ENCODE assay signal across 22 mouse cellular contexts in the genomic region with DNA sequence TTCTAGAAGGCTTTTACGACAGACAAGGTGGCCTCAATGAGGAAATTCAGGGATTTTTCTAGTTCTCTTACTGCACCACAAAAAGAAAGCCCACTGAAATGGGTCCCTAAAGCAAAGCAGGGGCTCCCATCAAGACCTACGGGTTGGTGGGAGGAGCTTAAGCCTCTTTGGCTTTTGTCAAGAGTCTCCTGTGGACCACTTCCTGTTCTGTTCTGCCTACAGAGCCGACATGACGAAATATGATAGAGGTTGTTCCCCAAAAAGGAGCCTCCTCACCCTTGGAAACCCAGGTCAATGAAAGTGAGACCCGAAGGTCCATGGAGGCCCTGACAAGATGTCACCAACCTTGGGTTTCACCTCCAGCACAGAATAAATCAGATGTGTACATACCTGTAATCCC. TPM values are rescaled to one million over a fixed set of nuclear protein-coding genes. Genes with fewer than 3 reads are reported as not detected.
"Had no signal": no experiment of that assay in that cellular context is flagged by ENCODE, and none has a peak within 500 bp of the region (broad histone marks: within the 10 kb centered on the region; RNA-seq: fewer than 3 reads in every experiment).

No protein-coding gene starts in this region.

- H3K27me3 ChIP-seq: liver, embryonic 13.5 days; midbrain, embryonic 13.5 days; neural tube, embryonic 13.5 days had no signal

- H3K4me3 ChIP-seq: left cerebral cortex, adult 2 months; liver, embryonic 13.5 days; megakaryocyte, embryonic 14.5 days; midbrain, embryonic 10.5 days; midbrain, embryonic 13.5 days; myocyte; neural tube, embryonic 13.5 days had no signal

- H3K4me1 ChIP-seq: liver, embryonic 13.5 days had no signal

- ATAC-seq: intestine, postnatal 0 days; midbrain, embryonic 13.5 days; midbrain, embryonic 16.5 days had no signal

- H3K36me3 ChIP-seq: liver, embryonic 13.5 days; midbrain, embryonic 10.5 days; midbrain, embryonic 13.5 days; neural tube, embryonic 13.5 days had no signal

- H3K9ac ChIP-seq: liver, embryonic 13.5 days; midbrain, embryonic 13.5 days; neural tube, embryonic 13.5 days had no signal

- DNase-seq: kidney, adult 2 months; kidney, postnatal 36 days; layer of hippocampus, postnatal 36 days; liver, embryonic 13.5 days; lung, adult 2 months; lung, postnatal 14 days; lung, postnatal 4 days; retina, postnatal 1 day; right cerebral cortex, postnatal 25 days; spleen, adult 18-20 months; thymus, adult 2 months; thymus, postnatal 36 days had no signal

- H3K27ac ChIP-seq: kidney, postnatal 0 days; left cerebral cortex, adult 2 months; liver, embryonic 13.5 days; midbrain, embryonic 10.5 days; midbrain, embryonic 13.5 days; neural tube, embryonic 13.5 days had no signal

- H3K9me3 ChIP-seq: liver, embryonic 13.5 days; megakaryocyte, embryonic 14.5 days; midbrain, embryonic 10.5 days; midbrain, embryonic 13.5 days; neural tube, embryonic 13.5 days had no signal

RNA-seq across cellular contexts. Expression of a gene that starts 13.5 kb away (rescaled TPM):
- total RNA-seq: neutrophil, adult 5-6 weeks had no signal
- polyA plus RNA-seq: midbrain, embryonic 13.5 days; midbrain, embryonic 16.5 days had no signal
